Mouse (Mus musculus) stomach, embryonic 15.5 days (tissue): ENCODE data around the gene Cdh13. TPM values are rescaled to one million over a fixed set of nuclear protein-coding genes. Genes with fewer than 3 reads are reported as not detected.

Source experiments
- ATAC-seq: fragments of 200-750 bp; cut with Nextera tagmentation; 2 replicates; pipeline ENCODE4 v1.8.0; 2017; ENCODE audit warnings: low read depth, moderate number of reproducible peaks, moderate TSS enrichment; ENCODE audit not compliant: insufficient read depth, low FRiP score
- H3K27ac ChIP-seq: fragments of 300-500 bp; sonication (generic); 2 replicates; pipeline ENCODE4 v1.5.1; 2015; ENCODE audit warnings: mild to moderate bottlenecking, inconsistent platforms
- H3K27me3 ChIP-seq: fragments of 300-500 bp; sonication (generic); replicated peaks from 2 replicates; pipeline ENCODE4 v1.6.1; 2015; ENCODE audit warnings: inconsistent platforms
- H3K36me3 ChIP-seq: fragments of 300-500 bp; sonication (generic); 2 replicates; pipeline ENCODE4 v1.6.1; 2015; ENCODE audit warnings: inconsistent platforms
- H3K4me1 ChIP-seq: fragments of 300-500 bp; sonication (generic); 2 replicates; pipeline ENCODE4 v1.6.1; 2015; ENCODE audit warnings: inconsistent platforms
- H3K4me2 ChIP-seq: fragments of 300-500 bp; sonication (generic); 2 replicates; pipeline ENCODE4 v1.6.1; 2015; ENCODE audit warnings: mild to moderate bottlenecking, inconsistent platforms
- H3K4me3 ChIP-seq: fragments of 300-500 bp; sonication (generic); replicated peaks from 2 replicates; pipeline ENCODE4 v1.5.1; 2015; ENCODE audit warnings: inconsistent platforms
- H3K9ac ChIP-seq: fragments of 300-500 bp; sonication (generic); 2 replicates; pipeline ENCODE4 v1.6.1; 2015; ENCODE audit warnings: inconsistent platforms
- H3K9me3 ChIP-seq: fragments of 300-500 bp; sonication (generic); 2 replicates; pipeline ENCODE4 v1.6.1; 2016; ENCODE audit warnings: inconsistent platforms
- WGBS: fragments of 180-500 bp; shearing (Covaris S2); methylation state at CpG from one replicate; pipeline ENCODE4 v1.1.7; 2015; 5-methylcytosine and 5-hydroxymethylcytosine counted together
- polyA plus RNA-seq: library from polyadenylated mRNA; unstranded; fragments of >200 nt; fragmentation: Nextera tagmentation; extraction: Ambion mirVana; gene quantifications from 2 replicates; pipeline ENCODE4 v1.2.1, GENCODE M21; 2015

Gene Cdh13
- polyA plus RNA-seq, 1 experiment from 2014 or later = 12.1 TPM

GRCm38 (mm10) chr8:118393909-118394650, 110.5 kb downstream of the Cdh13 start:
- 72% methylated on average over 7 of the region's 7 CpGs for WGBS

GRCm38 (mm10) chr8:118395178-118395577, 111.6 kb downstream of the Cdh13 start:
- ATAC-seq = no peak
- WGBS = 70% methylated on average over 4 of the region's 4 CpGs

More at GRCm38 (mm10) chr8:118393909-118394650, 110.5 kb downstream of the Cdh13 start:
- ATAC-seq = no peak
- Histone ChIP-seq H3K9me3 (no peaks in the 10 kb centered on the region), H3K4me2 (no peak overlapping the region), H3K27ac (no peak overlapping the region), H3K36me3 (no peaks in the 10 kb centered on the region), H3K27me3 (no peaks in the 10 kb centered on the region), H3K4me3 (no peak overlapping the region), H3K9ac (no peak overlapping the region), H3K4me1 (no peaks in the 10 kb centered on the region)

GRCm38 (mm10) chr8:118404836-118405235, 121.3 kb downstream of the Cdh13 start:
- no peaks in the 10 kb centered on the region for H3K9me3 ChIP-seq
- no peaks in the 10 kb centered on the region for H3K36me3 ChIP-seq
- H3K9ac ChIP-seq = no peak overlapping the region
- no peak overlapping the region for H3K4me2 ChIP-seq
- no peaks in the 10 kb centered on the region for H3K4me1 ChIP-seq
- H3K4me3 ChIP-seq = no peak overlapping the region
- H3K27me3 ChIP-seq = no peaks in the 10 kb centered on the region
- no peak overlapping the region for H3K27ac ChIP-seq
- ATAC-seq = no peak
- 94% methylated on average over 3 of the region's 3 CpGs for WGBS

More at GRCm38 (mm10) chr8:118395178-118395577, 111.6 kb downstream of the Cdh13 start:
- Histone ChIP-seq H3K9me3 (no peaks in the 10 kb centered on the region), H3K9ac (no peak overlapping the region), H3K4me2 (no peak overlapping the region), H3K27ac (no peak overlapping the region), H3K4me1 (no peaks in the 10 kb centered on the region), H3K36me3 (no peaks in the 10 kb centered on the region), H3K4me3 (no peak overlapping the region), H3K27me3 (no peaks in the 10 kb centered on the region)

- H3K4me1 ChIP-seq = no peaks in the 10 kb centered on the region
- no peaks in the 10 kb centered on the region for H3K36me3 ChIP-seq
- H3K27ac ChIP-seq = no peak overlapping the region
- H3K4me3 ChIP-seq = no peak overlapping the region
- 40% methylated on average over 6 of the region's 6 CpGs for WGBS
- ATAC-seq = no peak
- no peak overlapping the region for H3K4me2 ChIP-seq
- H3K9me3 ChIP-seq = no peaks in the 10 kb centered on the region
- no peaks in the 10 kb centered on the region for H3K27me3 ChIP-seq
- H3K9ac ChIP-seq = no peak overlapping the region
Measured at GRCm38 (mm10) chr8:118407322-118407721, 123.8 kb downstream of the Cdh13 start.

- WGBS = 86% methylated on average over 3 of the region's 3 CpGs
- H3K4me2 ChIP-seq = no peak overlapping the region
- H3K9me3 ChIP-seq = no peaks in the 10 kb centered on the region
- H3K27ac ChIP-seq = no peak overlapping the region
- H3K9ac ChIP-seq = no peak overlapping the region
- ATAC-seq = no peak
- no peak overlapping the region for H3K4me3 ChIP-seq
- H3K36me3 ChIP-seq = no peaks in the 10 kb centered on the region
- H3K4me1 ChIP-seq = no peaks in the 10 kb centered on the region
- no peaks in the 10 kb centered on the region for H3K27me3 ChIP-seq
Measured at GRCm38 (mm10) chr8:118409396-118409795, 125.9 kb downstream of the Cdh13 start.

- 84% methylated on average over 4 of the region's 4 CpGs for WGBS
- no peak overlapping the region for H3K4me2 ChIP-seq
- ATAC-seq = no peak
- no peaks in the 10 kb centered on the region for H3K36me3 ChIP-seq
- no peaks in the 10 kb centered on the region for H3K4me1 ChIP-seq
- no peak overlapping the region for H3K27ac ChIP-seq
- no peaks in the 10 kb centered on the region for H3K9me3 ChIP-seq
- no peaks in the 10 kb centered on the region for H3K27me3 ChIP-seq
- no peak overlapping the region for H3K9ac ChIP-seq
- no peak overlapping the region for H3K4me3 ChIP-seq
Measured at GRCm38 (mm10) chr8:118410341-118410970, 126.9 kb downstream of the Cdh13 start.

GRCm38 (mm10) chr8:118415672-118416071, 132.1 kb downstream of the Cdh13 start:
- Histone ChIP-seq H3K9me3 (no peaks in the 10 kb centered on the region), H3K27ac (no peak overlapping the region), H3K27me3 (no peaks in the 10 kb centered on the region), H3K9ac (no peak overlapping the region), H3K4me3 (no peak overlapping the region), H3K36me3 (no peaks in the 10 kb centered on the region), H3K4me2 (no peak overlapping the region), H3K4me1 (no peaks in the 10 kb centered on the region)
- WGBS = 80% methylated on average over 7 of the region's 7 CpGs
- ATAC-seq = no peak

- Histone ChIP-seq H3K4me2 (no peak overlapping the region), H3K9me3 (no peaks in the 10 kb centered on the region), H3K27me3 (no peaks in the 10 kb centered on the region), H3K4me1 (no peaks in the 10 kb centered on the region), H3K27ac (no peak overlapping the region), H3K36me3 (no peaks in the 10 kb centered on the region), H3K4me3 (no peak overlapping the region), H3K9ac (no peak overlapping the region)
- no peak for ATAC-seq
- 88% methylated on average over 4 of the region's 4 CpGs for WGBS
Measured at GRCm38 (mm10) chr8:118416811-118417355, 133.3 kb downstream of the Cdh13 start.

GRCm38 (mm10) chr8:118422624-118423023, 139.1 kb downstream of the Cdh13 start:
- Histone ChIP-seq H3K4me2 (no peak overlapping the region), H3K36me3 (no peaks in the 10 kb centered on the region), H3K4me1 (no peaks in the 10 kb centered on the region), H3K4me3 (no peak overlapping the region), H3K27me3 (no peaks in the 10 kb centered on the region), H3K9ac (no peak overlapping the region), H3K9me3 (no peaks in the 10 kb centered on the region), H3K27ac (no peak overlapping the region)
- ATAC-seq = no peak
- 77% methylated on average over 10 of the region's 10 CpGs for WGBS

- no peaks in the 10 kb centered on the region for H3K27me3 ChIP-seq
- H3K4me1 ChIP-seq = no peaks in the 10 kb centered on the region
- no peak overlapping the region for H3K9ac ChIP-seq
- ATAC-seq = no peak
- no peak overlapping the region for H3K4me3 ChIP-seq
- no peak overlapping the region for H3K27ac ChIP-seq
- H3K9me3 ChIP-seq = no peaks in the 10 kb centered on the region
- H3K4me2 ChIP-seq = no peak overlapping the region
- 73% methylated on average over 7 of the region's 7 CpGs for WGBS
- H3K36me3 ChIP-seq = no peaks in the 10 kb centered on the region
Measured at GRCm38 (mm10) chr8:118428941-118429340, 145.4 kb downstream of the Cdh13 start.

- Histone ChIP-seq H3K4me1 (no peaks in the 10 kb centered on the region), H3K27ac (no peak overlapping the region), H3K4me3 (no peak overlapping the region), H3K9ac (no peak overlapping the region), H3K4me2 (no peak overlapping the region), H3K9me3 (no peaks in the 10 kb centered on the region), H3K36me3 (no peaks in the 10 kb centered on the region), H3K27me3 (no peaks in the 10 kb centered on the region)
- WGBS = 69% methylated on average over 11 of the region's 11 CpGs
- no peak for ATAC-seq
Measured at GRCm38 (mm10) chr8:118431731-118432440, 148.4 kb downstream of the Cdh13 start.
